Mouse (Mus musculus): ENCODE data around the gene Nudt19. TPM values are rescaled to one million over a fixed set of nuclear protein-coding genes. Genes with fewer than 3 reads are reported as not detected.
"Not testable (repeated sequence)": the region's sequence is repeated elsewhere in the genome, so short reads cannot be mapped to it uniquely, and the experiment has no call there.

Gene Nudt19
- polyA plus RNA-seq, 1 experiment from 2014 or later: 52.7 TPM

DNA sequence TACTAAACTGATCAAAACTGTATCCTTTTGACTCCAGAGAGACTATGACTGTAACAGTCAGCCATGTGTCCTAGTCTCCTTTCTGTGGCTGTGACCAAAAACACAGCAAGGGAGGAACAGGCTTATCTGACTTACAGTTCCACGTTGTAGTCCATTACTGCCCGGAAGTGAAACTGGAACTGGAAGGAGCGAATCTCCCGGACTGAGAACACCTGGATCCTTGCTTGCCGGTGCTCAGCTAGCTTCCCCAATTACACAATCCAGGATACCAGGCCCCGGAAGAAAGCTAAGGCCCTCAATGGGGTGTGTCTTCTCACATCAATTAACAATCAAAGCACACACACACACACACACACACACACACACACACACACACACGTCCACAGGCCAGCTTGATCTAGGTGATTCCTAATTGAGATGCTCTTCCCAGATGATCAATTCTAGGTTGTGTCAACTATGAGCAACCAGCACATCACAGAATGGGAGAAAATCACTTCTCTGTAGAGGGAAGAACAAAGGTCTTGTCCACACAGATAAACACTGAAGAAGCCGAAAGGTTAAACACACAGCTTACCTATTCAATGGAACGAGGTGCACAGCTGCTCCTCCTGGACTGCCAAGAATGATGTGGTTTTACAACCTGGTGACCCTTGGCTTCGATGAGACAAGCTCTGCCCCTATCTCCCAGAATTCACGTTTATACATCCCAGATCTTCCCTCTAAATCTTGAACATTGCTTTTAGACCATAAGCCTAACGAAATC, 20.2 kb downstream of the Nudt19 start:
- Histone ChIP-seq H3K27ac (no peak overlapping the region), H3K4me1 (no peaks in the 10 kb centered on the region), H3K36me3 (no peaks in the 10 kb centered on the region), H3K9ac (no peak overlapping the region), H3K4me2 (no peak overlapping the region), H3K4me3 (no peak overlapping the region), H3K9me3 (no peaks in the 10 kb centered on the region), H3K27me3 (no peaks in the 10 kb centered on the region)
- ATAC-seq (ENCODE audit: borderline replicate concordance, extremely low read depth, low FRiP score, low TSS enrichment): no peak
- 48% methylated on average over 12 of the region's 12 CpGs for WGBS

DNA sequence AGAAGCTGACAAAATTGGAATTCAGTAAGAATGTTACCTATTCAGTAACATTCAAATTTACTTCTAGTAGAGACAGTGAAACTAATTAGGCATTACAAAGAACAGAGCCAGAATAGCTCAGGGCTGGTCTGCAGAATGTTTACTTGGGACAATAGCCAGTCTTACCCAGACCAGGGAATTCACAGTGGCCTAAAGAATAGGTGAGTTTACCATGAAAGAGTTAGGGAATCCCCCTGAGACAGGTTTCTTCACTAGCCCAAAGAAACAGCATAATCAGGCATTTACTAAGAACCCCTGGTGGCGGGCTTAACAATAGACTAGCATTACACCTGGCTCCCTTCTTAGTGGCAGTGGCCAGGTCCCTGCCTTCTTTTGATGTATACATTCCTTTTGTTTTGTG, 25.6 kb downstream of the Nudt19 start:
- H3K4me3 ChIP-seq; H3K4me1 ChIP-seq; H3K9me3 ChIP-seq; H3K4me2 ChIP-seq; H3K36me3 ChIP-seq; H3K27me3 ChIP-seq; H3K9ac ChIP-seq; ATAC-seq (ENCODE audit: borderline replicate concordance, extremely low read depth, low FRiP score, low TSS enrichment); H3K27ac ChIP-seq: not testable (repeated sequence)
- WGBS: 64% methylated on average over 1 of the region's 1 CpGs

DNA sequence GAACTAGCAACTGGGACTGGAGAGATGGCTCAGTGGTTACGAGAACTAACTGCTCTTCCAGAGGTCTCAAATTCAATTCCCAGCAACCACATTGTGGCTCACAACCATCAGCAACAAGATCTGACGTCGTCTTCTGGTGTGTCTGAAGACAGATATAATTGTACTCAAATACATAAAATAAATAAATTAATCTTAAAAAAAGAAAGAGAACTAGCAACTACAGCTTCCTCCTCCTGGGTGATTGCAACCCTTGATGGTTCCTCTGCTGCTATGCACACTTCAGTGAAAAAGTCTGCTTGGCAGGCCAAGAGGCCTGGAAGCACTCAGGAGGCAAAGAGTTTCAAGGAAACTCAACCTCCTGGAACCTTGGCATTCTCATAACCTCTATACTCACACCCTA, 26.1 kb downstream of the Nudt19 start:
- Histone ChIP-seq H3K27ac (no peak overlapping the region), H3K9me3 (no peaks in the 10 kb centered on the region), H3K4me2 (no peak overlapping the region), H3K4me1 (no peaks in the 10 kb centered on the region), H3K9ac (no peak overlapping the region), H3K4me3 (no peak overlapping the region), H3K36me3 (no peaks in the 10 kb centered on the region), H3K27me3 (no peaks in the 10 kb centered on the region)
- no peak for ATAC-seq (ENCODE audit: borderline replicate concordance, extremely low read depth, low FRiP score, low TSS enrichment)
- WGBS: 71% methylated on average over 3 of the region's 3 CpGs

DNA sequence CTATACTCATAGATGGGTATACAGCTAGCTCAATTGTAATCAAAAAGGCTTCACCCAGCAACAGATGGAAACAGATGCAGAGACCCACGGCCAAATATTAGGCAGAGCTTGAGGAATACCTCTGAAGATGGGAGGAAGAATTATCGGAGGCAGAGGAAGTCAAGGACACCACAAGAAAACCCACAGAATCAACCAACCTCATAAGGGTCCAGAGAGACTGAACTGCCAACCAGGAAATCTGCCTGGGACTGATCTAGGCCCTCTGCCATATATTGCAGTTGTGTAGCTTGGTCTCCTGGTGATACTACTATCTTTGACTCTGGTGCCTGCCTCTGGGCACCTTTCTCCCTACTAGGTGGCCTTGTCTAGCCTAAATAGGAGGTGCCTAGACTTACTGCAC, 29.3 kb downstream of the Nudt19 start:
- no peaks in the 10 kb centered on the region for H3K9me3 ChIP-seq
- no peaks in the 10 kb centered on the region for H3K4me1 ChIP-seq
- H3K4me3 ChIP-seq: no peak overlapping the region
- H3K36me3 ChIP-seq: no peaks in the 10 kb centered on the region
- H3K27me3 ChIP-seq: no peaks in the 10 kb centered on the region
- no peak overlapping the region for H3K4me2 ChIP-seq
- no peak overlapping the region for H3K9ac ChIP-seq
- no peak overlapping the region for H3K27ac ChIP-seq
- ATAC-seq (ENCODE audit: borderline replicate concordance, extremely low read depth, low FRiP score, low TSS enrichment): no peak
- WGBS: 74% methylated on average over 2 of the region's 2 CpGs

DNA sequence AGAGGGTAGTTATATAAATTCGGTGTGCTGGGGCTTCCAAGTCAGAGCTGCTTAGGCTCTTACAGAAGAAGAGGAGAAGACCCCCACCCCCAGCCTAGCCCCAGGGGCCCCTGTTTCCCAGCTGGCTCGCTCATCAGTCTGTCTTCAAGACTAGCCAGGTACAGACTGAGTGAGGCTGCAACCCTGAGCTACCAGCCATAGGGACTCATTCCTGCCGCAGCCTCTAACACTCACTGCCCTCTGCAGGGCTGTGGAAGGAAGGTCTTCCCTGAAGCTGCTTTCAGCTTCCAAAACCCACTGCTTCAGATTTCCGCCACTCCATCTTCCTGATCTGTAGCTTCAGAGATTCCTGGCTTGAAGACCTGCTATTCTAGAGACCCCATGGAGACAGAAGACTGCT, 54.1 kb downstream of the Nudt19 start:
- H3K4me1 ChIP-seq: no peaks in the 10 kb centered on the region
- H3K27me3 ChIP-seq: no peaks in the 10 kb centered on the region
- H3K4me3 ChIP-seq: no peak overlapping the region
- no peak overlapping the region for H3K27ac ChIP-seq
- no peak for ATAC-seq (ENCODE audit: borderline replicate concordance, extremely low read depth, low FRiP score, low TSS enrichment)
- no peaks in the 10 kb centered on the region for H3K36me3 ChIP-seq
- no peak overlapping the region for H3K4me2 ChIP-seq
- 28% methylated on average over 4 of the region's 4 CpGs for WGBS
- no peaks in the 10 kb centered on the region for H3K9me3 ChIP-seq
- no peak overlapping the region for H3K9ac ChIP-seq

DNA sequence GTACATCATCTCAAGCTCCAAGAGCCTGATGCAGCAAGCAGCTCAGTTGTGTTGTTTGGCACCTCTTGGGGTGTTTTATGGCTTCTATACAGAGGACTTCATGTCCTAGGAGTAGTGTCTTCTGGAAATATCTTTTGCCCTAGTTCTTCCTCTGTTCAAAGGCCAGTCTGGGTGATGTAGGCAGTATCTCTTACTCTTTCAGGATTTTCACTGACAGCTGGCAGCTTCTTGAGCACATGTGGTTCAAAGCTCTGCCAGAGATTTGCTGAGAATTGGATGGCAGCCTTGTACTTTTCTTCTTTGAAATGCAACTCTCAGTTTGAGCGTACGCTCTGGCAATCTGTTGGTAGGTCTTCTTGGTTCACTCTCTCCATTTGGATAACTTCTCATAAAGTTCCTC, 58.6 kb downstream of the Nudt19 start:
- Histone ChIP-seq H3K9ac (no peak overlapping the region), H3K36me3 (no peaks in the 10 kb centered on the region), H3K4me2 (no peak overlapping the region), H3K9me3 (no peaks in the 10 kb centered on the region), H3K4me3 (no peak overlapping the region), H3K27ac (no peak overlapping the region), H3K4me1 (no peaks in the 10 kb centered on the region), H3K27me3 (no peaks in the 10 kb centered on the region)
- WGBS: 98% methylated on average over 2 of the region's 2 CpGs
- no peak for ATAC-seq (ENCODE audit: borderline replicate concordance, extremely low read depth, low FRiP score, low TSS enrichment)

Other genes starting within 250 kb of the Nudt19 start
- 14.2 and 15.7 TPM in 2 replicates for gene Gpatch1, start 237.9 kb downstream of the Nudt19 start, polyA plus RNA-seq (2015; fragmentation: Nextera tagmentation; extraction: Ambion mirVana)
- 4.7 and 5.0 TPM in 2 replicates for gene Rhpn2, start 222.1 kb downstream of the Nudt19 start, polyA plus RNA-seq (2015; fragmentation: Nextera tagmentation; extraction: Ambion mirVana)
- gene Faap24, start 159.5 kb downstream of the Nudt19 start, polyA plus RNA-seq (2015; fragmentation: Nextera tagmentation; extraction: Ambion mirVana): 18.0 and 19.0 TPM in 2 replicates
- 52.9 and 56.8 TPM in 2 replicates for gene Cep89, start 159.3 kb downstream of the Nudt19 start, polyA plus RNA-seq (2015; fragmentation: Nextera tagmentation; extraction: Ambion mirVana)
- gene Slc7a9, start 107.5 kb downstream of the Nudt19 start, polyA plus RNA-seq (2015; fragmentation: Nextera tagmentation; extraction: Ambion mirVana): 0.30 and 0.38 TPM in 2 replicates
- 0.29 and 0.30 TPM in 2 replicates for gene Tdrd12, start 18.6 kb downstream of the Nudt19 start, polyA plus RNA-seq (2015; fragmentation: Nextera tagmentation; extraction: Ambion mirVana)
- gene Rgs9bp, start 29.3 kb upstream of the Nudt19 start, polyA plus RNA-seq (2015; fragmentation: Nextera tagmentation; extraction: Ambion mirVana): 0.05 and 0.14 TPM in 2 replicates
- gene Ankrd27, start 29.9 kb upstream of the Nudt19 start, polyA plus RNA-seq (2015; fragmentation: Nextera tagmentation; extraction: Ambion mirVana): 33.8 and 35.9 TPM in 2 replicates
- gene Pdcd5, start 91.2 kb upstream of the Nudt19 start, polyA plus RNA-seq (2015; fragmentation: Nextera tagmentation; extraction: Ambion mirVana): 231 and 247 TPM in 2 replicates
- 33.1 and 34.6 TPM in 2 replicates for gene Dpy19l3, start 198.2 kb upstream of the Nudt19 start, polyA plus RNA-seq (2015; fragmentation: Nextera tagmentation; extraction: Ambion mirVana)
- 20.4 and 20.7 TPM in 2 replicates for gene Zfp507, start 246.7 kb upstream of the Nudt19 start, polyA plus RNA-seq (2015; fragmentation: Nextera tagmentation; extraction: Ambion mirVana)